Mouse (Mus musculus) fibroblast of lung, adult 2 months (primary cell): ENCODE data around the gene Ptrh2.

ENCODE experiments used
- DNase-seq: peaks from one replicate; pipeline ENCODE4 v3.0.0-alpha.2; 2011; ENCODE audit warnings: low read depth

The Ptrh2 gene

GRCm38 (mm10) chr11:86671041-86671675, 12.6 kb upstream of the Ptrh2 start:
- no peak for DNase-seq

- no peak for DNase-seq
Observed at GRCm38 (mm10) chr11:86672772-86673171, 11.0 kb upstream of the Ptrh2 start.

GRCm38 (mm10) chr11:86675520-86675919, 8.3 kb upstream of the Ptrh2 start:
- no peak for DNase-seq

GRCm38 (mm10) chr11:86678957-86679356, 4.8 kb upstream of the Ptrh2 start:
- DNase-seq = no peak

GRCm38 (mm10) chr11:86680729-86681128, 3.1 kb upstream of the Ptrh2 start:
- no peak for DNase-seq

GRCm38 (mm10) chr11:86681423-86681822, 2.4 kb upstream of the Ptrh2 start:
- DNase-seq = no peak

- no peak for DNase-seq
Observed at GRCm38 (mm10) chr11:86682861-86683260, 924 bp upstream of the Ptrh2 start.

- DNase-seq = no peak
Observed at GRCm38 (mm10) chr11:86684126-86685012, 584 bp downstream of the Ptrh2 start.

GRCm38 (mm10) chr11:86685366-86685765, 1.6 kb downstream of the Ptrh2 start:
- DNase-seq = no peak

GRCm38 (mm10) chr11:86690383-86690782, 6.6 kb downstream of the Ptrh2 start:
- no peak for DNase-seq

GRCm38 (mm10) chr11:86691482-86691881, 7.7 kb downstream of the Ptrh2 start:
- no peak for DNase-seq

- DNase-seq = no peak
Observed at GRCm38 (mm10) chr11:86691956-86692355, 8.2 kb downstream of the Ptrh2 start.

- DNase-seq = no peak
Observed at GRCm38 (mm10) chr11:86692546-86692945, 8.8 kb downstream of the Ptrh2 start.

GRCm38 (mm10) chr11:86695461-86695860, 11.7 kb downstream of the Ptrh2 start:
- no peak for DNase-seq

GRCm38 (mm10) chr11:86701151-86701550, 17.4 kb downstream of the Ptrh2 start:
- no peak for DNase-seq

GRCm38 (mm10) chr11:86714606-86715005, 30.8 kb downstream of the Ptrh2 start:
- no peak for DNase-seq

- DNase-seq = no peak
Observed at GRCm38 (mm10) chr11:86717306-86718065, 33.7 kb downstream of the Ptrh2 start.

GRCm38 (mm10) chr11:86718369-86718768, 34.6 kb downstream of the Ptrh2 start:
- DNase-seq = no peak

GRCm38 (mm10) chr11:86719390-86719789, 35.6 kb downstream of the Ptrh2 start:
- DNase-seq = no peak

GRCm38 (mm10) chr11:86724004-86724403, 40.2 kb downstream of the Ptrh2 start:
- DNase-seq = no peak

- DNase-seq = no peak
Observed at GRCm38 (mm10) chr11:86724982-86725381, 41.2 kb downstream of the Ptrh2 start.

- DNase-seq = no peak
Observed at GRCm38 (mm10) chr11:86725607-86726006, 41.8 kb downstream of the Ptrh2 start.

- DNase-seq = peak; percentile 14
Observed at GRCm38 (mm10) chr11:86731443-86731842, 47.7 kb downstream of the Ptrh2 start.
